Mouse (Mus musculus) liver, postnatal 0 days (tissue): ENCODE results near the gene Nyx. TPM values are rescaled to one million over a fixed set of nuclear protein-coding genes. Genes with fewer than 3 reads are reported as not detected.

Experiments used
- ATAC-seq: fragments of 200-750 bp; cut with Nextera tagmentation; 2 replicates; pipeline ENCODE4 v1.8.0; 2017; ENCODE audit warnings: mild to moderate bottlenecking, moderate library complexity
- DNase-seq: peaks from one replicate; pipeline ENCODE4 v3.0.0-alpha.2; 2016
- H3K27ac ChIP-seq: fragments of 300-500 bp; sonication (generic); 2 replicates; pipeline ENCODE4 v1.5.1; 2014; ENCODE audit warnings: antibody characterized with exemption, moderate library complexity, mild to moderate bottlenecking, low read depth
- H3K27me3 ChIP-seq: fragments of 300-500 bp; sonication (generic); 2 replicates; pipeline ENCODE4 v1.6.1; 2014; ENCODE audit warnings: low read length, control low read depth, mixed read lengths; ENCODE audit not compliant: insufficient read depth
- H3K36me3 ChIP-seq: fragments of 300-500 bp; sonication (generic); replicated peaks from 2 replicates; pipeline ENCODE4 v1.6.1; 2014; ENCODE audit warnings: mild to moderate bottlenecking, control low read depth, low read length, moderate library complexity, mixed read lengths; ENCODE audit not compliant: insufficient read depth
- H3K4me1 ChIP-seq: fragments of 300-500 bp; sonication (generic); 2 replicates; pipeline ENCODE4 v1.6.1; 2014; ENCODE audit warnings: antibody characterized with exemption, mild to moderate bottlenecking, control low read depth; ENCODE audit not compliant: insufficient read depth
- H3K4me2 ChIP-seq: fragments of 300-500 bp; sonication (generic); 2 replicates; pipeline ENCODE4 v1.6.1; 2014; ENCODE audit warnings: low read depth, mild to moderate bottlenecking, low read length, moderate library complexity, mixed read lengths
- H3K4me3 ChIP-seq: fragments of 300-500 bp; sonication (generic); 2 replicates; pipeline ENCODE4 v1.5.1; 2014; ENCODE audit warnings: low read depth, low read length
- H3K9ac ChIP-seq: fragments of 300-500 bp; sonication (generic); replicated peaks from 2 replicates; pipeline ENCODE4 v1.6.1; 2014; ENCODE audit warnings: mild to moderate bottlenecking, moderate library complexity
- H3K9me3 ChIP-seq: fragments of 300-500 bp; sonication (generic); 2 replicates; pipeline ENCODE4 v1.6.1; 2016; ENCODE audit warnings: mild to moderate bottlenecking, control low read depth, low read length, mixed read lengths
- CTCF ChIP-seq: sonication (generic); IDR thresholded peaks from 2 replicates; pipeline ENCODE4 v1.5.1; 2016; ENCODE audit warnings: antibody characterized with exemption, low read depth
- EP300 ChIP-seq: IDR thresholded peaks from 2 replicates; pipeline ENCODE4 v1.6.1; 2016; ENCODE audit warnings: antibody characterized with exemption, low read depth, mild to moderate bottlenecking
- WGBS: fragments of 180-500 bp; shearing (Covaris S2); extraction: QIAGEN DNeasy Blood & Tissue Kit; methylation state at CpG from one replicate; pipeline ENCODE4 v1.1.7; 2014; ENCODE audit not compliant: insufficient replicate concordance; 5-methylcytosine and 5-hydroxymethylcytosine counted together
- polyA plus RNA-seq: library from polyadenylated mRNA; unstranded; fragments of >200 nt; fragmentation: Nextera tagmentation; extraction: Ambion mirVana; gene quantifications from 2 replicates; pipeline ENCODE4 v1.2.1, GENCODE M21; 2015

Gene Nyx
- polyA plus RNA-seq, 1 experiment from 2014 or later = 0.02 TPM

- ATAC-seq = peak; percentile 96
- peak overlapping the region; percentile 87 for H3K27ac ChIP-seq
These were observed 4.3 kb upstream of the Nyx start for GRCm38 (mm10) chrX:13461266-13462261.

GRCm38 (mm10) chrX:13462982-13463517 lies 2.9 kb upstream of the Nyx start:
- Histone ChIP-seq H3K9ac (no peak overlapping the region), H3K9me3 (no peaks in the 10 kb centered on the region), H3K27me3 (no peaks in the 10 kb centered on the region), H3K4me2 (no peak overlapping the region), H3K27ac (no peak overlapping the region), H3K4me3 (no peak overlapping the region), H3K36me3 (no peaks in the 10 kb centered on the region), H3K4me1 (0 out of 2 replicates have a peak, but pooled peaks cover 3% of the 10 kb centered on the region)
- WGBS = 64% methylated on average over 2 of the region's 2 CpGs
- TF ChIP-seq CTCF (no peak), EP300 (no peak)
- no peak for ATAC-seq
- DNase-seq = no peak

More at GRCm38 (mm10) chrX:13461266-13462261, 4.3 kb upstream of the Nyx start:
- Histone ChIP-seq H3K9me3 (no peaks in the 10 kb centered on the region), H3K4me3 (peak overlapping the region; percentile 44), H3K27me3 (no peaks in the 10 kb centered on the region), H3K4me2 (peak overlapping the region; percentile 72), H3K9ac (peak overlapping the region; percentile 51; the same call in 1 of the 2 replicates), H3K36me3 (no peaks in the 10 kb centered on the region), H3K4me1 (0 out of 2 replicates have a peak, but pooled peaks cover 3% of the 10 kb centered on the region)
- peak; percentile 91 for DNase-seq
- 17% methylated on average over 46 of the region's 46 CpGs for WGBS
- TF ChIP-seq CTCF (peak; percentile 92), EP300 (peak; percentile 49; the same call in 1 of the 2 replicates)

- Histone ChIP-seq H3K9me3 (no peaks in the 10 kb centered on the region), H3K36me3 (no peaks in the 10 kb centered on the region), H3K4me2 (no peak overlapping the region), H3K27ac (no peak overlapping the region), H3K4me3 (no peak overlapping the region), H3K27me3 (no peaks in the 10 kb centered on the region), H3K9ac (no peak overlapping the region), H3K4me1 (no peaks in the 10 kb centered on the region)
- TF ChIP-seq CTCF (no peak), EP300 (no peak)
- WGBS = 72% methylated on average over 2 of the region's 2 CpGs
- ATAC-seq (no peak), DNase-seq (no peak)
These were observed 771 bp downstream of the Nyx start for GRCm38 (mm10) chrX:13466681-13467080.

- Histone ChIP-seq H3K4me3 (no peak overlapping the region), H3K27ac (no peak overlapping the region), H3K4me2 (no peak overlapping the region), H3K36me3 (no peaks in the 10 kb centered on the region), H3K9ac (no peak overlapping the region), H3K4me1 (no peaks in the 10 kb centered on the region), H3K9me3 (no peaks in the 10 kb centered on the region), H3K27me3 (no peaks in the 10 kb centered on the region)
- ATAC-seq (no peak), DNase-seq (no peak)
- TF ChIP-seq CTCF = no peak
- no peak for TF ChIP-seq EP300
- 83% methylated on average over 6 of the region's 6 CpGs for WGBS
These were observed 1.2 kb downstream of the Nyx start for GRCm38 (mm10) chrX:13467121-13467571.

- no peak for DNase-seq
- ATAC-seq = 0 out of 2 replicates have a peak, but pooled peaks have one; percentile 35
These were observed 3.5 kb downstream of the Nyx start for GRCm38 (mm10) chrX:13469160-13470116.

More at GRCm38 (mm10) chrX:13469160-13470116, 3.5 kb downstream of the Nyx start:
- no peaks in the 10 kb centered on the region for H3K27me3 ChIP-seq
- H3K27ac ChIP-seq = no peak overlapping the region
- no peaks in the 10 kb centered on the region for H3K9me3 ChIP-seq
- 0 out of 2 replicates have a peak, but pooled peaks have one; percentile 38 for TF ChIP-seq EP300
- TF ChIP-seq CTCF = no peak
- no peaks in the 10 kb centered on the region for H3K36me3 ChIP-seq
- H3K4me1 ChIP-seq = no peaks in the 10 kb centered on the region
- 45% methylated on average over 9 of the region's 9 CpGs for WGBS
- no peak overlapping the region for H3K9ac ChIP-seq
- no peak overlapping the region for H3K4me2 ChIP-seq
- H3K4me3 ChIP-seq = no peak overlapping the region
